Mouse (Mus musculus) adrenal gland, adult 8-10 months (tissue): ENCODE data around the gene Larp1. TPM values are rescaled to one million over a fixed set of nuclear protein-coding genes. Genes with fewer than 3 reads are reported as not detected.
"Not testable (repeated sequence)": the region's sequence is repeated elsewhere in the genome, so short reads cannot be mapped to it uniquely, and the experiment has no call there.

Experiments
- DNase-seq: peaks from one replicate; pipeline ENCODE4 v3.0.0; 2022
- total RNA-seq, 4 experiments: library from RNA; stranded (reverse); gene quantifications; 2 replicates each; pipeline ENCODE4 v1.2.4; 2022

Larp1 gene
- total RNA-seq, 4 experiments from 2014 or later: 95.7 to 109 (median 104) TPM

- DNase-seq: no peak
Observed at GRCm38 (mm10) chr11:58029869-58030268, 21.0 kb downstream of the Larp1 start.

- no peak for DNase-seq
Observed at GRCm38 (mm10) chr11:58031176-58031575, 22.3 kb downstream of the Larp1 start.

- DNase-seq: no peak
Observed at GRCm38 (mm10) chr11:58033635-58034034, 24.8 kb downstream of the Larp1 start.

GRCm38 (mm10) chr11:58039027-58039426, 30.2 kb downstream of the Larp1 start:
- no peak for DNase-seq

GRCm38 (mm10) chr11:58042861-58043431, 34.1 kb downstream of the Larp1 start:
- no peak for DNase-seq

GRCm38 (mm10) chr11:58046438-58046837, 37.6 kb downstream of the Larp1 start:
- DNase-seq: no peak

- no peak for DNase-seq
Observed at GRCm38 (mm10) chr11:58057455-58057854, 48.6 kb downstream of the Larp1 start.

- peak; percentile 40 for DNase-seq
Observed at GRCm38 (mm10) chr11:58059752-58060151, 50.9 kb downstream of the Larp1 start.

GRCm38 (mm10) chr11:58061218-58061617, 52.4 kb downstream of the Larp1 start:
- not testable (repeated sequence) for DNase-seq

GRCm38 (mm10) chr11:58062586-58062985, 53.7 kb downstream of the Larp1 start:
- DNase-seq: no peak

GRCm38 (mm10) chr11:58065025-58065424, 56.2 kb downstream of the Larp1 start:
- no peak for DNase-seq

GRCm38 (mm10) chr11:58072978-58073377, 64.1 kb downstream of the Larp1 start:
- no peak for DNase-seq

GRCm38 (mm10) chr11:58077270-58077669, 68.4 kb downstream of the Larp1 start:
- DNase-seq: no peak

- DNase-seq: no peak
Observed at GRCm38 (mm10) chr11:58081716-58082115, 72.9 kb downstream of the Larp1 start.

- DNase-seq: no peak
Observed at GRCm38 (mm10) chr11:58092541-58092940, 83.7 kb downstream of the Larp1 start.

GRCm38 (mm10) chr11:58093021-58093528, 84.2 kb downstream of the Larp1 start, which contains the start of gene Gm12248:
Gene Gm12248 (minus strand): TSS chr11:58093134.
- DNase-seq: no peak

GRCm38 (mm10) chr11:58094766-58095165, 85.9 kb downstream of the Larp1 start:
- DNase-seq: no peak

- no peak for DNase-seq
Observed at GRCm38 (mm10) chr11:58095561-58095960, 86.7 kb downstream of the Larp1 start.

- DNase-seq: no peak
Observed at GRCm38 (mm10) chr11:58096160-58096559, 87.3 kb downstream of the Larp1 start.

- no peak for DNase-seq
Observed at GRCm38 (mm10) chr11:58096821-58097620, 88.2 kb downstream of the Larp1 start.

- DNase-seq: no peak
Observed at GRCm38 (mm10) chr11:58097621-58098365, 88.9 kb downstream of the Larp1 start.

GRCm38 (mm10) chr11:58098366-58098720, 89.5 kb downstream of the Larp1 start:
- not testable (repeated sequence) for DNase-seq

- no peak for DNase-seq
Observed at GRCm38 (mm10) chr11:58100006-58100405, 91.1 kb downstream of the Larp1 start.
